Mouse (Mus musculus) heart, adult 2 months (tissue): ENCODE measurements around the gene Borcs6.

Experiments used
- CTCF ChIP-seq: fragments of 200-600 bp; IDR thresholded peaks from 2 replicates; pipeline ENCODE4 v1.8.1; 2022; ENCODE audit warnings: antibody characterized with exemption, mild to moderate bottlenecking, moderate library complexity
- POLR2A ChIP-seq: fragments of 200-500 bp; IDR thresholded peaks from 2 replicates; pipeline ENCODE4 v1.6.1; 2011; ENCODE audit warnings: mild to moderate bottlenecking, low read depth, low read length, control low read depth; ENCODE audit not compliant: insufficient read depth

DNA sequence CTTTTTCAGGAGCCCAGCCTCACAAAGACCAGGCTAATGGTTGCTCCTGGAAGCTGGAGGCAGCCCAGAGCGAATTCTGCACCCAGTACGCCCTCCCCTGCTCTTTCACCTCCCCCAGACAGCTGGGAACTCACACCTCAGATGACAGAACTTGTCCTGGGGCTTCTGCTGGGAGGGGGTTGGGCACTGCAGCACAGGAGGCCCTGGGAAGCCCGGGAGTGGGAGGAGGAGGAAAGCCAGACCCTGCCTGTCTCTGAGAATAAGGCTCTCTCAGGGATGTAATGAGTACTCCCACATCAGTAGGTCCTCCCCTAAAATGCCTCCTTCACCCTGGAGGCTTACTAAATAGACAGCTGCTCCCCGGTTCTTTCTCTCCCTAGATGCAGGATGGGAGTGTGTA, 27.6 kb downstream of the Borcs6 start:
- TF ChIP-seq POLR2A (no peak), CTCF (no peak)
